In genomic region chr4:128693207-128693606, GRCm38 (mm10) we compare ENCODE assay signal across 11 mouse cellular contexts. TPM values are rescaled to one million over a fixed set of nuclear protein-coding genes. Genes with fewer than 3 reads are reported as not detected.
DNase-seq lines count a peak whose midpoint lies in the region; ATAC-seq and TF ChIP-seq lines count a peak whose summit lies in the region.
"Had no signal": no experiment of that assay in that cellular context is flagged by ENCODE, and none has a peak within 500 bp of the region (broad histone marks: within the 10 kb centered on the region; RNA-seq: fewer than 3 reads in every experiment).

No protein-coding gene starts in this region.

- no peaks in the 10 kb centered on the region for H3K36me3 ChIP-seq in kidney, embryonic 15.5 days
- H3K36me3 ChIP-seq in hindbrain, postnatal 0 days (ENCODE audit: insufficient read depth, low read length): no peaks in the 10 kb centered on the region

- H3K27ac ChIP-seq in kidney, embryonic 15.5 days: peak overlapping the region; percentile 78
- H3K27ac ChIP-seq in hindbrain, postnatal 0 days: peak overlapping the region; percentile 45
- H3K27ac ChIP-seq: liver, embryonic 14.5 days had no signal

- intact Hi-C loops in left cerebral cortex, postnatal 10 days (cut with DNase I): no loop called here

- no peaks in the 10 kb centered on the region for H3K27me3 ChIP-seq in kidney, embryonic 15.5 days
- H3K27me3 ChIP-seq in hindbrain, postnatal 0 days (ENCODE audit: insufficient read depth, low read length): no peaks in the 10 kb centered on the region

- 39% methylated on average over 5 of the region's 5 CpGs for WGBS in kidney, embryonic 15.5 days
- WGBS in hindbrain, postnatal 0 days: 26% methylated on average over 5 of the region's 5 CpGs

- H3K4me1 ChIP-seq in kidney, embryonic 15.5 days: peaks cover 92% of the 10 kb centered on the region
- peaks cover 40% of the 10 kb centered on the region for H3K4me1 ChIP-seq in hindbrain, postnatal 0 days (ENCODE audit: insufficient read depth, low read length)

- H3K9ac ChIP-seq in kidney, embryonic 15.5 days: no peak overlapping the region
- no peak overlapping the region for H3K9ac ChIP-seq in hindbrain, postnatal 0 days (replicated peaks; ENCODE audit: low read length)
- H3K9ac ChIP-seq: liver, embryonic 14.5 days had no signal

- no peak overlapping the region for H3K4me2 ChIP-seq in kidney, embryonic 15.5 days
- no peak overlapping the region for H3K4me2 ChIP-seq in hindbrain, postnatal 0 days (ENCODE audit: low read depth, low read length)

- no peaks in the 10 kb centered on the region for H3K9me3 ChIP-seq in kidney, embryonic 15.5 days (replicated peaks)
- H3K9me3 ChIP-seq in hindbrain, postnatal 0 days (ENCODE audit: low read length): no peaks in the 10 kb centered on the region

- no peak for TF ChIP-seq CTCF in hindbrain, postnatal 0 days (IDR thresholded peaks at IDR 0.05; ENCODE audit: low read depth)

- ATAC-seq in kidney, embryonic 15.5 days (replicated peaks; ENCODE audit: low FRiP score): no peak
- no peak for ATAC-seq in hindbrain, postnatal 0 days
- no peak for ATAC-seq in megakaryocyte progenitor cell, adult 5-6 weeks (replicated peaks; ENCODE audit: poor library complexity)

- H3K4me3 ChIP-seq in kidney, embryonic 15.5 days (replicated peaks): no peak overlapping the region
- H3K4me3 ChIP-seq in hindbrain, postnatal 0 days (ENCODE audit: low read length): no peak overlapping the region

- no peak for DNase-seq in kidney, adult 18-20 months
- DNase-seq in right cerebral cortex, postnatal 25 days: peak; percentile 2
- no peak for DNase-seq in right cerebral cortex, adult 18-20 months
- DNase-seq in hindbrain, postnatal 0 days (ENCODE audit: low spot score): peak; percentile 55
- DNase-seq in urinary bladder, postnatal 36 days (ENCODE audit: low spot score in 2 of 2): no peak
- no peak for DNase-seq in left cerebral cortex, postnatal 10 days (ENCODE audit: extremely low spot score in 1 of 2, low spot score in 2 of 2)
- DNase-seq: cerebellum, adult 9-11 months; gastrocnemius, postnatal 25 days had no signal

RNA-seq across cellular contexts. Expression of gene Phc2, which starts 38.7 kb away (rescaled TPM):
- 40.3 and 45.5 TPM in 2 replicates for polyA plus RNA-seq in kidney, embryonic 15.5 days (2015; fragmentation: Nextera tagmentation; extraction: Ambion mirVana)
- 103 and 125 TPM in 2 replicates for total RNA-seq in hindbrain, postnatal 0 days (2014; rRNA removed)
- 46.1 and 50.7 TPM in 2 replicates for polyA plus RNA-seq in hindbrain, postnatal 0 days (2015; fragmentation: Nextera tagmentation; extraction: Ambion mirVana)
- 28.0 and 35.0 TPM in 2 replicates for total RNA-seq in megakaryocyte progenitor cell, adult 5-6 weeks (2015)
- 13.9 and 21.2 TPM in 2 replicates for total RNA-seq in megakaryocyte progenitor cell, adult 5-6 weeks (2017)
- total RNA-seq in left cerebral cortex, postnatal 10 days (2021): 10 to 100 TPM; 65.1 to 71.4 TPM

Comparison
In these comparisons a context has a peak if more than half of its experiments do, and no peak if none do; other contexts are left out.
1. DNase-seq: peak in right cerebral cortex, postnatal 25 days (single experiment) and hindbrain, postnatal 0 days (single experiment); none in kidney, adult 18-20 months (single experiment), right cerebral cortex, adult 18-20 months (single experiment), urinary bladder, postnatal 36 days (0 of 2) and left cerebral cortex, postnatal 10 days (0 of 2).